Mouse (Mus musculus): ENCODE data around the gene 1700088E04Rik.
A peak's percentile ranks its signal among the peaks of the same experiment; 100 is the strongest.

The 1700088E04Rik gene

DNA sequence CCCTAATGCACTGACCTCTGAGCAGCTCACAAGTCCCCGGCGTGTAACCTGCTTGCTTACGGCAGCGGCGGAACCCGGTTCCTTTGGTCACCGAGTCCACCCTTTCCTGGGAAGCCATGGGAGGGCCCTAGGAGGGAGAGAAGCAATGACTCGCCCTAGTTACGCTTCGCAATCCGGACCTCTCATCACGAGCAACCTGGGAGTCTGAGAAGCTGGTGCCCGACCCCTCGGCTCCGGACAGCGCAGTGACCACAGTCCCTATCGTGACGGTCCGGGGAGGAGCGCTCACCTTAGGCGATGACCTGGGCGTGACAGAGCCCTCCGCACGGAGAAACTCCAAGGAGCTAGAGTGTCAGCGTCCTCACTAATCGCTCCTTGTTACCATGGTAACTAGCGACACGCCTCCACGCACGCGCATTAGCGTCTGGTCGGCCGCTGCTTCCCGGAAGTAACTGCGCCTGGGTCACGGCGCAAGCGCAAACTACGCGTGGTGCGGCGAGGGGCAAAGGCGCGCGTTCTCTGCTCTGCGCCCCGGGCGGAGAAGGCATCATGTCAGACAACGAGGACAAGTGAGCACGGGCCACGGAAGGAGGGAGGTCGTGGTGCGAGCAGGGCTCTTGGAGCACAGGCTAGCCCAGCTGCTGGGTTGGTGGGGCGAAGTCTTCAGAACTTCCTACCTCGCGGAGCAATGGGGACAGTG, at the start of gene 1700088E04Rik, which contains the start of gene Polr2f:
Gene 1700088E04Rik (minus strand): TSS at position 388 of the 700 bp plus-strand sequence.
Gene Polr2f (plus strand): TSS at position 144 of the 700 bp plus-strand sequence.
- peak; percentile 90 for DNase-seq (ENCODE audit: extremely low spot score, low read depth, low spot score)

DNA sequence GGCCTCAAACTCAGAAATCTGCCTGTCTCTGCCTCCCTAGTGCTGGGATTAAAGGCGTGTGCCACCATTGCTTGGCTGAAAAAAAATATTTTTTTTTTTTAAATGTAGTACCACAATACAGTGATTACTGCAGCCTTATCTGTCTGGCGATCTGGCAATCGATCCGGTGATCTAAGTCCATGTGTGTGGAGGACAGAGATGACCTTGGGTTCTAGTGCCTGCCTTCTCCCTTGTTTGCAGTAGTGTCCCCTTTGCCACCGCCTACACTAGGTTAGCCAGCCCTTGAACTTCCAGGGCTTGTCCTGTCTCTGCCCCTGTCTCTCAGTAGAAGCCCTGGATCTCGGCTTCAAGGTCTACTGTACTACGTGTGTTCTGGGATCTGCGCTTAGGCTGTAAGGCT, 46.8 kb upstream of the 1700088E04Rik start:
- no peak for DNase-seq (ENCODE audit: extremely low spot score, low read depth, low spot score)

DNA sequence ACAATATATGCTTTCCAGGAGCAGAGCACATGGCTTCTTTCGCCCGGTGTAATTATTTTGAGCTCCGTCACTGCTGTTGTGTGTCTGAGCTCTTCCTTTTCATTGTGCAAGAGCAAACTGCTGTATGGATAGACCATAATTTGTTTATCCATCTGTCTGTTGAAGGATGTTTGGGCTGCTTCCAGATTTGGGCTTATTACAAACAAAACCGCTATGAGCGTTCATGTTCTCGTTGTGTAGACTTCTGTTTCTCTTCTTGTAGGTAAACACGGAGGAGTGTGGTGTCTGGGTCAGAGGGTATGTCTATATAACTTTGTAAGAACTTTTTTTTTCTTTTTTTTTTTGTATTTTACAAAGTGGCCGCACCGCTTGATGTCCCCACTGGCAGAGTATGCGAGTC, 44.2 kb upstream of the 1700088E04Rik start:
- no peak for DNase-seq (ENCODE audit: extremely low spot score, low read depth, low spot score)

DNA sequence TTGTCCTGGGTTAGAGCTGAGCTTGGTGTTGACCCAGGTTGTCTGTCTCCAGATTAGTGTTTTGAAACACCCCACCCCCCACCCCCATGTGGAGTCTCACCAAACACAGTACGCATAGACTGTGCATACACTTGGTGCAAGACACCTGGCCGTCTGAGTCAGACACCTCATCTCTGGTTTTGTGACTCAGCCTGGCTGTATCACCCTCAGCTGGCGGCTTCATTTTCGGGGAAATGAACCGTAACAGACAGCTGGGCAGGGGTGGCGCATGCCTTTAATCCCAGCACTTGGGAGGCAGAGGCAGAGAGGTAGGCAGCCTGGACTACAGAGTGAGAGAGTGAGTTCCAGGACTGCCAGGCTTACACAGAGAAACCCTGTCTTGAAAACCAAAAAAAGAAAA, 35.9 kb upstream of the 1700088E04Rik start:
- DNase-seq (ENCODE audit: extremely low spot score, low read depth, low spot score) = no peak

DNA sequence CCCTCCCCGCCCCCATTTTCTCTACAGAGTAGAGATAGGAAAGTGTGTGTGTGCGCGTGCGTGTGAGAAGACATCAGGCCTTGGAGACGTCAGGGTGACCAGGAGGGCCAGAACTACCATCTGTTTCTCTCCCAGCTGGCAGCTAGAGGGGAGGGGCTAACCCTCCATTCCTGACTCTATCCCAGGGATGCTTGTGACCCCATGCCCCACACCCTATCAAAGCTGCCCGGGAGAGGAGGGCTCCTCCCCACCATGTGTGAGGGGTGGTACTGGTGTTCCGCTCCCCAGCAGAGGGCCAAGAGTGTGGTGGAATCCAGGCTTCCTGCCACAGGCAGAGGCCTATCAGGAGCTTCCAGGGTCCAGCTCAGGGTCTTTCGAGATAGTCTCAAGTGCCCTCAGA, 25.7 kb upstream of the 1700088E04Rik start:
- no peak for DNase-seq (ENCODE audit: extremely low spot score, low read depth, low spot score)

DNA sequence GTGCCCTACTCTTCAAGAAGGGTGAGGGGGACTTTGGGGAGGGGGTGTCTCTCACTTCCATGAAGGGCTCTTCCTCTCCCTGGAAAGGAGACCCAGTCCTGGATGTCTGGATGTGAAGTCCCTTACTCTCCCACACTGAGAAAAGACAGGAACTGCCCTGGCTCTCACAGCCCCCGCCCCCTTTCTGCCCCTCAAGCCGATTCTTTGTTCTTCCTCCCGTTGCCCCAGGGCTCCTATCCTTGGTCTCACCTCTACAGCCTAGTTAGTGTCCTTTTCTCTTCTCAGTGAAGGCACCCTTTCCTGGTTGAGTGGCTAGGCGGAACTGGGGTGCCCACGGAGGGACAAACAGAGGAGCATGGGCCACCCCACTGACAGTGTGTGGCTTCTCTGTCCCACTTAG, 24.1 kb upstream of the 1700088E04Rik start, which contains the start of gene Sox10:
Gene Sox10 (minus strand): TSS at position 101 of the 400 bp plus-strand sequence.
- no peak for DNase-seq (ENCODE audit: extremely low spot score, low read depth, low spot score)

DNA sequence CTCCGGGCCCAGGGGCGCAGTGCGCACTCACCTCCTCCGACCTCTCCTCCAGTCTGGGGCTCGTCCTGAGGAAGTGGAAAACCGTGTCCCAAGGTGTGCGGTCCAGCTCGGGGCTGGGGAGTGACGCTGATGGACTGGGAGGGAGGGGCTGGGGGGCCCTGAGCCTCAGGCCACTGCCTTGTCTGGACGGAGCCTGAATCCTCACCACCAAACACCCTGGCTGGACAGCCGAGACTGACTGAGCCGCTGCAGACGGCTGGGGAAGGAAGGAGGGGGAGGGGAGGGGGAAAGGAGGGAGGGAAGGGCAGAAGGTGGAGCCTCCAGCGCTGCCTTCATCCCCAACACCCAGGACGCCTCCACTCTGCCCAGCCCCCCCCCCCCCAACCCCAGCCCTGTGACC, 23.2 kb upstream of the 1700088E04Rik start:
- DNase-seq (ENCODE audit: extremely low spot score, low read depth, low spot score) = no peak

DNA sequence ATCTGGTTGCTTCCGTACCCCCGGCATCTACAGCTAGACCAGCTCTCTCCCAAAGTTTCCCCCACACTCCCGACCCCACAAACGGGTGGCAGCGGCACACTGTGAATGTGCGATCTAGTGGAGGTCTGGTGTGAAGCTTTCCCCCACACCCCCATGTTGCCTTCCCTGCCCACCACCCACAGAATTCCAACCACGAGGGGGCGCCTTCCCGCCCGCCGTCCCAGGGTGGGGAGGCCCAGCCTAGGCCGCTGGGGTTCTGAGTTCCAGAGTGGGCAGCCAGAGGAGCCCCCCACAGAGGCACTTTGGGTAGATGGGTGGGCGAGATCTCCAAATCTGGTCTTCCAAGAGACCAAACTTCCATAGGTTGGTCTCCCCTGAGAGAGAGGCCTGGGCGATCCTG, 21.8 kb upstream of the 1700088E04Rik start:
- DNase-seq (ENCODE audit: extremely low spot score, low read depth, low spot score) = no peak

DNA sequence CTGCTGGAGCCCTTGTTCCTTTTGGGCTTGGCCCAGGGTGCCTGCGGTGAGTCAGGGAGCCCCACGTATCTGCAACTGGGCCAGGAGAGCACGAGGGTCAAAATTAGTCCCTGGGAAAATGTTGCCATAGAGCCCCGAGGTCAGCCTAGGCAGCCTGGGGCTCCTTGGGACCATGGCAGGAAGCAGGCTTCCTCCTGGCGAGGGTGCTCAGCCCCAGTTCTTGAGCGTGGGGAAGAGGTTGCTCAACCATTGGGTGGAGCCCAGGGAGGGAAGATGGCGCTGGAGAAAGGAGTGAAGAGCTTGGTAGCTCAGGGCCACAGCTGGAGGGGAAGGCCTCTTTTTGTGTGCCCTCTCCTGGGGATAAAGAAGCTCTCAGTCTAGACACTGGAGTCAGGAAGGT, 21.2 kb upstream of the 1700088E04Rik start:
- DNase-seq (ENCODE audit: extremely low spot score, low read depth, low spot score) = no peak

DNA sequence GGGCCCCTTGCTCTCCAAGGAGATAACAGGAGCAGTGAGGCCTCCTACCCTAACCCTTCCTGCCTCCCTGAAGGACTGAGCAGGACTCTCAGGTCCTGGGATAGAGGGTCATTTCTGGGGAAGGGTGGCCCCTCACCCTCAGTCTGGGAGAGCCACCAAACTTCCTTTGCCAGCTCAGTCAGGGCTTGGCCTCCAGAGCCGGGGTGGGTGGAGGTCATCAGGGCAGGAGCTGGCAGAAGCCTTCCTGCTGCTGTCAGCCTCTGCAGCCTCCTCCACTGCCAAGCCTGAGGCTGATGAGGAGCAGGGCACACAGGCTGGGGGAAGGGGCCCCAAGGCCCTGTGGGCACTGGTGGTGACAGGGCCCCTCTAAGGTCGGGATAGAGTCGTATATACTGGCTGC, 14.5 kb upstream of the 1700088E04Rik start:
- DNase-seq (ENCODE audit: extremely low spot score, low read depth, low spot score) = no peak

DNA sequence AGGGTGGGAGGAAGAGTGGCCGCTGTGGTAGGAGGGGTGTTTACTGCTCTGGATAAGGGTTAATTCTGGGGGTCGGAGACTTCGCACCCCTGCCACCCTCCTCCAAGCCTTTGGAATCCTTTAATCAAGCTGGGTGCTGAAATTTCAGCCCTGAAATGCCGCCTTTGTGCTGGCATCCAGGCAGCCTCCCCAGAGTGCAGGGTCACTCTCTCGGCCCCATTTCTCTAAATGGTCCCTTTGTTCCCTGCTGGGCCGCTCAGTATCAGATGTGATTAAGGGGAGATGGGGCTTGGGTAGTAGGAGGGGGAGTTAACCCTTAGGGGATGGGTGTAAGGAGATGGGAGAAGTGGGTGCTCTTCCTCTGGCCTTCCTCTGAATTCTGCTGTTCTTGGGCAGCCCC, 11.7 kb upstream of the 1700088E04Rik start:
- no peak for DNase-seq (ENCODE audit: extremely low spot score, low read depth, low spot score)

DNA sequence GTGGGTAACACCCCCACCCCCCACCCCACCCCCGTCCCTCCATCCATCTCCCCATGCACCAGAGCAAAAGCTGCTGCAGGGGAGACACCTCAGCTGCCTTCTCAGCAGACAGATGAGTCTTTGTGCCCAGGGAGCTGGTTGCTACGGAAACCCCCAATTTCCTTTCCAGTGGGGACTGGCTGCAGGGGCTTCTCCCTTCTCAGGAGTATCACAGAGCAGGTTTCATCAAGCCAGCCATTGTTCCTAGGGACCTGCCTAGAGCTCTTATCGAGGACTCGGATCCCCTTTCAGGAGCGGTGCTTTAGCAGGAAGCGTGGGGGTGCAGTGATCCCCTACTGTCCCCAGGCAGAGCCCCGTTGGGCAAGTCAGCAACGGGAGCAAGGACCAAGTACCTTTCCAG, 10.8 kb upstream of the 1700088E04Rik start:
- DNase-seq (ENCODE audit: extremely low spot score, low read depth, low spot score) = no peak

DNA sequence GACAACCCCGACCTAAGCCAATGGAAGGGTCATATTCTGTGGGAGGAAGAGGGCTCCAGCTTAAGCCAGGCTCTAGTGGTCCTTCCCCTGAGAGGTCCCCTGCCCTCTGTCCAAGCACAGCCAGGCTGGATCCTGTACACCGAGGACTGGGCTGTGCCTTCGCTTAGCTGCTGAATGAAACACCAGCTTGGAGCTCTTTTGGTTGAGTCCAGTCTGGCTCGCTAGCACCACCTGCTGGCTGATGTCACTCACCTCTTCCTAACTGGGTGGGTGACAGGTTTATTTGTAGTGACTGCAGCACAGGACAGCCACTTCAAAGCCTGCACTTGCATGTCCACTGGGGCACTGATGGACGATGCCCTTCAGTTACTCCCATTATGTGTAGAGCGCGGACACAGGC, 7.5 kb upstream of the 1700088E04Rik start:
- peak; percentile 70 for DNase-seq (ENCODE audit: extremely low spot score, low read depth, low spot score)

DNA sequence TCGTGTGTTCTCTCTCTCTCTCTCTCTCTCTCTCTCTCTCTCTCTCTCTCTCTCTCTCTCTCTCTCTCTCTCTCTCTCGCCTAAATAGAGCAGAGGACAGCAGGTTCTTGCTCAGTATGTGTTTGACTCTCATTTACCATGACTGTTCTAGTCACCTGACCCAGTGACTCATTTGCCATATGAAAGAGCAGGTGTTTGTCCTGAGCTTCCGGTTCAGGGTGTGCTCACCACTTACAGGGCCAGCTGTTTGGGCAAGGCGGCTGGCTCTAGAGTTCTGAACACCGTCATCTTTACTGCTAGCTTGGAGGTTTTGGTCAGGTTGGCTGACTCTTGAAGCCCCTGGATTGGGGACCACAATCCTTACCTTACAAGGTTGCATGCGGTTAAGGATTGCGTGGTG, 4.5 kb upstream of the 1700088E04Rik start:
- DNase-seq (ENCODE audit: extremely low spot score, low read depth, low spot score) = no peak

DNA sequence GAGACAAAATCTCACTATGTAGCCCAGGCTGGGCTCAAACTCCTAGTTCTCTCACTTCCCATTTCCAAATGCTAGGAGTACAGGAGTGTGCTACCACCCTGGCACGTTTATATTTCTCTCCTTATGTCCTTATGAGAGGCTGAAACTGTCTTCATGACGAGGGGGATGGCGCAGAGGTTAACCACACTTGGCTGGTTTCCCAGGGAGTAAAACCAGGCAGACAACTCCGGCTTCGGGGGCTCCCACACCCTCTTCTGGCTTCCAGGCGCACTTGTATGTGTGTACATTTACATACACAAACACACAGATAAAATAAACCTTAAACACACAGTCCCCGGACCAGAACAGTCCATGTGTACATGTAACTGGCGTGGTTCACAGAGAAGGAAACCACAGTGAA, 3.0 kb upstream of the 1700088E04Rik start:
- DNase-seq (ENCODE audit: extremely low spot score, low read depth, low spot score) = no peak

DNA sequence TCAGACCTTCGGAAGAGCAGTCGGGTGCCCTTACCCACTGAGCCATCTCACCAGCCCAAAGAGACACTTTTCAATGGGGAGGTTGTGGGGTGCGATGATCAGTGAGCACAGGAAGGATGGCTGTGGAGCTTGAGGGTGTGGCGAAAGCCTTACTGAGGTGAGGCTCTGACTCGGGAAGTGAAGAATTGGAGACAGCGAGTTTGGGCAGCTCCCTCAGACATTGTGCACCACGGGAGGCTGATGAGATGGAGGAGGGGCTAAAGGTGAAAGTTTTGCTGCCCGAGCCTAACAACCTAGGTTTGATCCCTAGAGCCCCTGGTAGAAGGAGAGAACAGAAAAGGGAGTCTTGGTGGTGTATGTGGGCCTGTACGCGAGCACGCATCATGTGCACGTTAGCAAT, 2.3 kb upstream of the 1700088E04Rik start:
- no peak for DNase-seq (ENCODE audit: extremely low spot score, low read depth, low spot score)

DNA sequence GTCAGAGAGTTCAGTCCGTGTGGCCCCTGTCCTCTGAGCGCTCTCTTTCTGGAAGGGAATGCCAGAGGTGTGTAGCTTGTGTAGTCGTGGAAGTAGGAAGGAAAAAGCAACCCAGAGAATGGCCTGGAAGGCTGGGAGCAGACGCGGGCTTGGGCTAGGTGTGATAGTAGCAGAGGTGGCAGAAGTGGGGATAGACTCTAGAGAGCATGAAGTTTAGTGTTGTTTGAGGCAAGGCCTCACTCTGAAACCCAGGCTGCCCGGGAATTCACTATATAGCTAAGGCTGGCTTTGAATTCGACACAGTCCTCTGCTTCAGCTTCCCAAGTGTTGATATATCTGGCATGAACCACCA, 489 bp upstream of the 1700088E04Rik start:
- no peak for DNase-seq (ENCODE audit: extremely low spot score, low read depth, low spot score)

DNA sequence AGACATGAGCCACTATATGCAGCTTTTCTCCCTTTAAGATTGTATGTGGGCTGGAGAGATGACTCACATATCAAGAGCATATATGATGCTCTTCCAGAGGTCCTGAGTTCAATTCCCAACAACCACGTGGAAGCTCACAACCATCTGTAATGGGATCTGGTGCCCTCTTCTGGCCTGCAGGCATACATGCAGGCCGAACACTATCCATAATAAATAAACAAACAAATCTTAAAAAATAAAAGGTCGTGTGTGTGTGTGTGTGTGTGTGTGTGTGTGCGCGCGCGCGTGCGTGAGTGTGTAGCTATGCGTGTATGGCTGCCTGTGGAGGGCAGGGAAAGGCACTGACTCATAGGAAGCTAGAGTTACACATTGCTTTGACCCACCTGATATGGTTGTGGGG, 1.4 kb downstream of the 1700088E04Rik start:
- DNase-seq (ENCODE audit: extremely low spot score, low read depth, low spot score) = no peak

DNA sequence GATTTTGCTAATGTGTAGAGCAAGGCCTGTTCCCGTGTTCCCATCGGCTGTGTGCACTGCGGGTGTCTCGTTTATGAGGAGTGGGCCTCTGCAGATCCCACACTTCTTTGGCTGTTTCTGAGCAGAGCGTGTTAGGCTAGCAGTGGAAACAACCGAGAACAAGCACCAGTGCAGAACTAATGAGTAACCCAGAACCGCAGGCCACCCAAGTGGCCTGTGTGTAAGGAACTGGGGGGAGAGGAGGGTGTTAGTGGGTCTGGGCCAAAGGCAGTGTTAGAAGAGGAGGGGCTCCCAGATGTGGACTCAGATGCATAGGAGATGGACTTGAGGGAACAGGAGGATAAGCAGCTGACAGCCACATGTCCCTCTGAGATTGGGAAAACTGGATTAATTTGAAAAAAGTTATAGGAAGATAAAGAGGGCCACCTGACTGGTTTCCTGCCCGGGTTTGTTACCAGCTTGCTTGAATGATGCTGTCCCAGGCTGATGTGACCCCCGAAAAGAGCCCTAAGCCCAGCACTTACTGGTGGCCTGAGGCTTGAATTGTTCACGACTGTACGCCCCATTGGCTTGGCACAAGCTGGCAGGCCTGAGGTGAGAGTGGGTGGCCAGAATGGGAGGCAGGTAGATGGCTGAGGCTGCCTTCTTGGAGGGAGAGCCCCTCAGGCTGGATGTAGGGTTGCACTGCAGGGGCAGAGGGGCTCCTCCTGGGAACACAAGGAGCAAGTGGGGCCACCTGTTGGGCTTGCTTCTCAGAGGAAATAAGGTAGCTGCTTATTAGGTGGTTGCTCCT, 5.1 kb downstream of the 1700088E04Rik start:
- no peak for DNase-seq (ENCODE audit: extremely low spot score, low read depth, low spot score)

DNA sequence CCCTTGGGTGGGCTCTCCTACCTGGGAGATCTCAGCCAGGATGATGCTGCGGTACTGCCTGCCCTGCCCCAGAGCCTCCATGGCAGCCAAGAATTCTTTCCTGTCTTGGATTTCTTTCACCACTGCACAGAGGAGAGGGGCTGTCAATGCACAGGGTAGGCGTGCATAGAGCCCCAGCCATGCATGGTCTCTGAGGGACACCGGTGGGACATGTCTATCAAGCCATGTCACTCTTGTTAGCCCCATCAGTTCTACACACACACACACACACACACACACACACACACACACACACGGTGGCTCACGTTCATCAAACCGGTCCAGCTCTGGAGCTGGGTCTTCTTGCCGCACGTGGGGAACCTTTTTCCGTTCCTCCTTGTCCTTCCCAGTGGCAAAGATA, 5.7 kb downstream of the 1700088E04Rik start:
- DNase-seq (ENCODE audit: extremely low spot score, low read depth, low spot score) = no peak

DNA sequence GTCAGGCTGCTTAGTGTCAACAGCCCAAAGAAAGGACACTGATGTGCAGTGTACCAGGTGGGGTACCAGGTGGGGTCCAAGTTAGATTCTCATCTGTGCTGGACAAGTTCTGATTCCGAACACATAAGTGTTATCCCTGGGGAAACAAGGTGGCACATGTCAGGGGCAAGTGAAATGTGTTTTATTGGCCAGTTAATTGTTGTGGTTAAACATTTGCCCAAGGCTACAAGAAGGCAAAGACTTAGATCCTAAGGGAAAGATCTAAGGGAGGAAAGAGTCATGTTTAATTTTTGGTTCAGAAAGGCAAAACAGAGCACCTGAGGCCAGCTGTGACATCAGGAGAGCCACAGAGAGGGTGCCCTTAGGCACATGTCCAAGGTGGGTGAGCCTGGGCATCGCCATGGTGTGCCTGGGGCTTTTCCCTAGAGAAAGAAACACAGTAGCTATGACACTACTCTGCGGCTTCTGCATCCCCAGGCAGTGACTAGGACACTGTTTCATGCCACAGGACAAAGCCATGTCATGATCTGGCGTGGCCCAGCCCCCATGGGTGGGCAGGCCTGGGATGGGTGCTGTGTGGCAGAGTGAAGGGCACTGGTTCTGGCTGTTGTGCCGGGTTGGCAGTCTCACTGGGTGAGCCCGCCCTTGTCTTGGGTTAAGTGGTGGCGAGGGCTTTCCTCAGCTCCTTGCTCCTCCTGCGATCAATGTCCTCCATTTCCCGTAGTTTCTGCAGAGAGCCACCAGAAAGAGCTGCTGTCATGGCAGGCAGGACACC, 6.4 kb downstream of the 1700088E04Rik start:
- DNase-seq (ENCODE audit: extremely low spot score, low read depth, low spot score) = no peak

DNA sequence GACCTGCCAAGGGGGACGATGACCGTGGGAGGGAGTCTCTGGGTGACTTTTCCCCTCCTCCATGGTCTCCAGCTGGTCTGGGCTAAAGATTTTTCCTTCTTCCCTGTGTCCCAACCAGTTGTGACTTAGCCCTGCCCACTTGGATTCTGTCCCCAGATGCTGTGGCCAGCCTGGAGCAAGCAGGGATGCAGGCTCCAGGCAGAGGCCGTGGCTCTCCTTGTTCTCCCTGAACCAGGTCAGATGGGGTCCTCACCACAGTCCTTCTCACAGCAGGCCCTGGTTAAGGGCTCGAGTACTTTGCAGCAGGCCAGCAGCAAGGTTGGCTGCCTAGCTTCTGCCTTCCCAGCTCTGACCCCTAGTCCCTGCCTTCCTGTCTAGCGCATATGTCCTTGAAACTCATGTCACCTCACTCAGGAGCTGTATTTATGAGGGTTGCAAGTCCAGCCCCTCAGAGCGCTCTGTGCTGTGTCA, 7.8 kb downstream of the 1700088E04Rik start:
- DNase-seq (ENCODE audit: extremely low spot score, low read depth, low spot score) = no peak

Data from hindlimb bud, embryonic 11.5 days (tissue).